Mouse (Mus musculus) midbrain, embryonic 13.5 days (tissue): ENCODE results near the gene Matk. TPM values are rescaled to one million over a fixed set of nuclear protein-coding genes. Genes with fewer than 3 reads are reported as not detected.

Source experiments
- ATAC-seq: fragments of 200-750 bp; cut with Nextera tagmentation; 2 replicates; pipeline ENCODE4 v1.8.0; 2017; ENCODE audit warnings: mild to moderate bottlenecking, moderate TSS enrichment, moderate library complexity
- H3K27ac ChIP-seq: fragments of 300-500 bp; sonication (generic); 2 replicates; pipeline ENCODE4 v1.5.1; 2015; ENCODE audit warnings: inconsistent platforms, mild to moderate bottlenecking, moderate library complexity
- H3K27me3 ChIP-seq: fragments of 300-500 bp; sonication (generic); 2 replicates; pipeline ENCODE4 v1.6.1; 2015; ENCODE audit warnings: mild to moderate bottlenecking, inconsistent platforms
- H3K36me3 ChIP-seq: fragments of 300-500 bp; sonication (generic); 2 replicates; pipeline ENCODE4 v1.6.1; 2015; ENCODE audit warnings: mild to moderate bottlenecking, inconsistent platforms
- H3K4me1 ChIP-seq: fragments of 300-500 bp; sonication (generic); replicated peaks from 2 replicates; pipeline ENCODE4 v1.6.1; 2015; ENCODE audit warnings: inconsistent platforms
- H3K4me2 ChIP-seq: fragments of 300-500 bp; sonication (generic); replicated peaks from 2 replicates; pipeline ENCODE4 v1.6.1; 2015; ENCODE audit warnings: moderate library complexity, mild to moderate bottlenecking, inconsistent platforms
- H3K4me3 ChIP-seq: fragments of 300-500 bp; sonication (generic); replicated peaks from 2 replicates; pipeline ENCODE4 v1.5.1; 2015; ENCODE audit warnings: mild to moderate bottlenecking, inconsistent platforms
- H3K9ac ChIP-seq: fragments of 300-500 bp; sonication (generic); replicated peaks from 2 replicates; pipeline ENCODE4 v1.6.1; 2015; ENCODE audit warnings: mild to moderate bottlenecking, inconsistent platforms
- H3K9me3 ChIP-seq: fragments of 300-500 bp; sonication (generic); 2 replicates; pipeline ENCODE4 v1.6.1; 2016; ENCODE audit warnings: mild to moderate bottlenecking, inconsistent platforms
- WGBS: fragments of 180-500 bp; shearing (Covaris S2); methylation state at CpG from one replicate; pipeline ENCODE4 v1.1.7; 2015; 5-methylcytosine and 5-hydroxymethylcytosine counted together
- microRNA-seq: library from miRNA; unstranded; fragments of <30 nt; microRNA quantifications from one replicate; pipeline ENCODE4, GENCODE M21; 2016
- polyA plus RNA-seq: library from polyadenylated mRNA; unstranded; fragments of >200 nt; fragmentation: Nextera tagmentation; extraction: Ambion mirVana; gene quantifications from 2 replicates; pipeline ENCODE4 v1.2.1, GENCODE M21; 2015

The Matk gene
- polyA plus RNA-seq, 1 experiment from 2014 or later: 8.8 TPM

GRCm38 (mm10) chr10:81309571-81309970 lies 56.8 kb downstream of the Matk start:
- Histone ChIP-seq H3K4me2 (no peak overlapping the region), H3K27me3 (no peaks in the 10 kb centered on the region), H3K9me3 (no peaks in the 10 kb centered on the region), H3K4me3 (no peak overlapping the region), H3K36me3 (peaks cover 91% of the 10 kb centered on the region), H3K27ac (no peak overlapping the region), H3K4me1 (peaks cover under 1% of the 10 kb centered on the region; the same call in 1 of the 2 replicates), H3K9ac (no peak overlapping the region)
- WGBS: 94% methylated on average over 5 of the region's 5 CpGs
- no peak for ATAC-seq

Small RNA genes within 50 kb of the gene (microRNA-seq; reads per million reads assigned to microRNA genes)
- gene Mir3057: 12.4 reads per million, percentile 30 among the genes with 10 or more reads in this experiment

Other genes starting within 250 kb of the Matk start
- 10.4 and 10.9 TPM in 2 replicates for gene Gng7, start 238.0 kb upstream of the Matk start, polyA plus RNA-seq
- 30.9 and 34.3 TPM in 2 replicates for gene Diras1, start 227.3 kb upstream of the Matk start, polyA plus RNA-seq
- 43.5 and 45.7 TPM in 2 replicates for gene Slc39a3, start 215.5 kb upstream of the Matk start, polyA plus RNA-seq
- 316 and 322 TPM in 2 replicates for gene Sgta, start 192.8 kb upstream of the Matk start, polyA plus RNA-seq
- 44.9 and 48.5 TPM in 2 replicates for gene Thop1, start 182.9 kb upstream of the Matk start, polyA plus RNA-seq
- 0.12 and 0.20 TPM in 2 replicates for gene Creb3l3, start 154.1 kb upstream of the Matk start, polyA plus RNA-seq
- gene Map2k2, start 147.0 kb upstream of the Matk start, polyA plus RNA-seq: 220 and 243 TPM in 2 replicates
- 13.2 and 15.2 TPM in 2 replicates for gene Zbtb7a, start 117.7 kb upstream of the Matk start, polyA plus RNA-seq
- 60.0 and 60.9 TPM in 2 replicates for gene Pias4, start 85.0 kb upstream of the Matk start, polyA plus RNA-seq
- gene Eef2, start 76.3 kb upstream of the Matk start, polyA plus RNA-seq: 565 and 579 TPM in 2 replicates
- gene Dapk3, start 69.9 kb upstream of the Matk start, polyA plus RNA-seq: 48.4 and 67.3 TPM in 2 replicates
- gene 4930442H23Rik, start 69.1 kb upstream of the Matk start, polyA plus RNA-seq: 0.12 and 0.15 TPM in 2 replicates
- 0.16 TPM in 1 of 2 replicates, not detected in the other for gene Nmrk2, start 50.9 kb upstream of the Matk start, polyA plus RNA-seq
- 66.0 and 77.3 TPM in 2 replicates for gene Atcay, start 22.1 kb upstream of the Matk start, polyA plus RNA-seq
- gene Zfr2, start 19.8 kb upstream of the Matk start, polyA plus RNA-seq: 16.5 and 19.7 TPM in 2 replicates
- 138 and 148 TPM in 2 replicates for gene Mrpl54, start 14.0 kb downstream of the Matk start, polyA plus RNA-seq
- gene Apba3, start 14.0 kb downstream of the Matk start, polyA plus RNA-seq: 27.9 and 30.8 TPM in 2 replicates
- 4.9 and 5.5 TPM in 2 replicates for gene Tjp3, start 38.6 kb downstream of the Matk start, polyA plus RNA-seq
- gene Pip5k1c, start 40.0 kb downstream of the Matk start, polyA plus RNA-seq: 92.8 and 99.6 TPM in 2 replicates
- 35.5 and 35.8 TPM in 2 replicates for gene Cactin, start 68.2 kb downstream of the Matk start, polyA plus RNA-seq
- gene Tbxa2r, start 75.8 kb downstream of the Matk start, polyA plus RNA-seq: 4.7 and 4.9 TPM in 2 replicates
- not detected in 2 replicates for gene Gipc3, start 90.3 kb downstream of the Matk start, polyA plus RNA-seq
- 46.5 and 49.8 TPM in 2 replicates for gene Hmg20b, start 97.5 kb downstream of the Matk start, polyA plus RNA-seq
- gene Mfsd12, start 104.6 kb downstream of the Matk start, polyA plus RNA-seq: 8.8 and 10.1 TPM in 2 replicates
- gene 4930404N11Rik, start 112.9 kb downstream of the Matk start, polyA plus RNA-seq: 0.44 and 0.70 TPM in 2 replicates
- gene Fzr1, start 125.6 kb downstream of the Matk start, polyA plus RNA-seq: 127 and 133 TPM in 2 replicates
- gene Dohh, start 131.5 kb downstream of the Matk start, polyA plus RNA-seq: 73.5 TPM in 2 replicates
- 6.9 and 7.2 TPM in 2 replicates for gene Gm48551, start 131.5 kb downstream of the Matk start, polyA plus RNA-seq
- 1.2 and 2.1 TPM in 2 replicates for gene Gm48552, start 136.1 kb downstream of the Matk start, polyA plus RNA-seq
- gene Smim24, start 140.1 kb downstream of the Matk start, polyA plus RNA-seq: 1.4 and 1.9 TPM in 2 replicates
- gene Nfic, start 202.7 kb downstream of the Matk start, polyA plus RNA-seq: 13.1 and 15.2 TPM in 2 replicates
- gene Celf5, start 229.8 kb downstream of the Matk start, polyA plus RNA-seq: 75.5 and 79.4 TPM in 2 replicates
- 57.1 and 58.2 TPM in 2 replicates for gene Ncln, start 243.5 kb downstream of the Matk start, polyA plus RNA-seq
- gene S1pr4, start 247.2 kb downstream of the Matk start, polyA plus RNA-seq: 0.64 and 0.77 TPM in 2 replicates